Mouse (Mus musculus) thymus, adult 2 months (tissue): ENCODE data around the gene Hectd3.

Experiments
- CTCF ChIP-seq: fragments of 200-500 bp; IDR thresholded peaks from 2 replicates; pipeline ENCODE4 v1.5.1; 2012; ENCODE audit warnings: mild to moderate bottlenecking, control low read depth, low read length, moderate library complexity, borderline replicate concordance; ENCODE audit not compliant: control insufficient read depth, poor library complexity, insufficient read depth; ENCODE audit errors: extremely low read depth
- POLR2A ChIP-seq: fragments of 200-500 bp; IDR thresholded peaks from 2 replicates; pipeline ENCODE4 v1.6.1; 2012; ENCODE audit warnings: mild to moderate bottlenecking, low read length, control low read depth, moderate library complexity; ENCODE audit not compliant: control insufficient read depth, poor library complexity, insufficient read depth; ENCODE audit errors: extremely low read depth

DNA sequence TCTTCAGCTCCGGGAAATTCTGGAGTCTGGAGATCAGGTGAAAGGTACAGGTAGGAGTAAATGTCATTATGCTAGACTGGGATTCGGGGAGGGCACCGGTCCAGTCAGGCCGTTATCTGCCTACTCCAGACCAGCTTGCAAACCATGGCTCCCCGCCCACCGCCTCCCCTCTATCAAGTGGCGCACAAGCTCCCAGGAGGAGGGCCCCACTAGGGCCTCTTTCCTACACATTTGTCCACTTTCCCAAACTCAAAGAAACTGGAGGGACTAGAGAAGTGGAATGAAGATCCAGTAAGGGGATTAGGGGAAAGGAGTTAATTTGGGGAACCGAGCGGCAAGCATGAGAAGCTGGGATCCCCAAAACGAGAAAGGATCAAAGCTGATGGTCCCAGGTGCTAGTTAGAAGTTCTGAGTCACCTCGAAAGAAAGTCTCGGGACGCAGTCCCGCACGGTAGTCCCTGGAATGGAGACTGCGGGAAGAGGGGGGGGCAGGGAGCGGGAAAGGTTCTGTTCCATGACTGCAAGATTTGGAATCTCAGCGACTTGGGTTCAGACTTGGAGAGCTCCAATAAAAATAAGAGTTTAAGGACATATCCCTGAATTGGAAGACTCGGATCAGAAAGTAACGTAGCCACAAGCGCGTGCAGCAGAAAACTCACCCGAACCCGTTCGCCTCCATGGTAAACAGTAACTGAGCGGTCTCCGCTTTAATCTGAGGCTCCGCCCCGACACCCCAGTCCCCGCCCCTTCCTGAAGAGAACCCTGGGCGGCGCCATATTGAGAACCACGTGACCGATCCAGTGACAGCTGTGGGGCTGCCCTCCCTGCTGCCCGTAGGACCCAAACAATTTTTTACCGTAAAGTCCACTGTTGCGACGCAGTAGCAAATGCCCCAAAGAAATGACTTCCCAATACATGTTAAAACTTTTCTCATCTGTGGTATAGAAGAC is 1.2 kb upstream of the Hectd3 start, which contains the start of gene Urod:
- TF ChIP-seq CTCF (0 out of 2 replicates have a peak, but pooled peaks have one; percentile 20), POLR2A (no peak)
